In genomic region chr9:69492809-69493208, GRCm38 (mm10) we compare ENCODE assay signal across 27 mouse cellular contexts. TPM values are rescaled to one million over a fixed set of nuclear protein-coding genes. Genes with fewer than 3 reads are reported as not detected.
DNase-seq lines count a peak whose midpoint lies in the region; ATAC-seq and TF ChIP-seq lines count a peak whose summit lies in the region.
"Had no signal": no experiment of that assay in that cellular context is flagged by ENCODE, and none has a peak within 500 bp of the region (broad histone marks: within the 10 kb centered on the region; RNA-seq: fewer than 3 reads in every experiment).

No protein-coding gene starts in this region.

- H3K4me2 ChIP-seq in heart, embryonic 12.5 days: no peak overlapping the region
- no peak overlapping the region for H3K4me2 ChIP-seq in liver, embryonic 14.5 days (ENCODE audit: low read depth)
- H3K4me2 ChIP-seq in liver, embryonic 11.5 days: no peak overlapping the region
- H3K4me2 ChIP-seq: forebrain, embryonic 12.5 days; heart, embryonic 11.5 days; limb, embryonic 13.5 days; liver, embryonic 15.5 days; midbrain, embryonic 12.5 days; neural tube, embryonic 12.5 days had no signal

- no peak for TF ChIP-seq POLR2A in heart, adult 2 months (IDR thresholded peaks at IDR 0.05; ENCODE audit: insufficient read depth, low read depth, low read length)

- H3K4me1 ChIP-seq in heart, adult 2 months (ENCODE audit: control insufficient read depth, insufficient read depth, low read length): no peaks in the 10 kb centered on the region
- H3K4me1 ChIP-seq in heart, embryonic 12.5 days (replicated peaks): peaks cover 15% of the 10 kb centered on the region
- H3K4me1 ChIP-seq in liver, embryonic 14.5 days (replicated peaks; ENCODE audit: control insufficient read depth in 2 of 2, insufficient read depth in 2 of 2, low read length in 1 of 2): no peaks in the 10 kb centered on the region
- H3K4me1 ChIP-seq in liver, embryonic 11.5 days (replicated peaks; ENCODE audit: control insufficient read depth, insufficient read depth, low read length): no peaks in the 10 kb centered on the region
- 0 out of 2 replicates have a peak, but pooled peaks cover 7% of the 10 kb centered on the region for H3K4me1 ChIP-seq in E14TG2a.4 (replicated peaks; ENCODE audit: low read depth, low read length)
- H3K4me1 ChIP-seq: liver, embryonic 15.5 days had no signal

- H3K9ac ChIP-seq in heart, adult 2 months (ENCODE audit: low read depth, low read length): no peak overlapping the region
- H3K9ac ChIP-seq in heart, embryonic 12.5 days: no peak overlapping the region
- no peak overlapping the region for H3K9ac ChIP-seq in liver, embryonic 14.5 days (replicated peaks)
- no peak overlapping the region for H3K9ac ChIP-seq in liver, embryonic 11.5 days (ENCODE audit: low read depth, low read length)
- H3K9ac ChIP-seq: forebrain, embryonic 12.5 days; limb, embryonic 13.5 days; liver, embryonic 15.5 days; midbrain, embryonic 12.5 days; neural tube, embryonic 12.5 days had no signal

- intact Hi-C loops in heart, adult 2 months (cut with DNase I): no loop called here

- H3K79me2 ChIP-seq in heart, adult 2 months (replicated peaks; ENCODE audit: control insufficient read depth, insufficient read depth, low read length): no peaks in the 10 kb centered on the region

- WGBS in heart, adult 2 months: 97% methylated on average over 6 of the region's 6 CpGs
- 93% methylated on average over 6 of the region's 6 CpGs for WGBS in heart, embryonic 12.5 days
- WGBS in liver, embryonic 14.5 days (ENCODE audit: insufficient replicate concordance): 79% methylated on average over 6 of the region's 6 CpGs
- 96% methylated on average over 6 of the region's 6 CpGs for WGBS in liver, embryonic 11.5 days

- H3K4me3 ChIP-seq in heart, adult 2 months: no peak overlapping the region
- no peak overlapping the region for H3K4me3 ChIP-seq in heart, embryonic 12.5 days
- no peak overlapping the region for H3K4me3 ChIP-seq in liver, embryonic 14.5 days (ENCODE audit: insufficient read depth in 1 of 2, low read depth in 2 of 2, low read length in 2 of 2)
- no peak overlapping the region for H3K4me3 ChIP-seq in liver, embryonic 11.5 days (ENCODE audit: low read depth, low read length)
- H3K4me3 ChIP-seq in E14TG2a.4 (replicated peaks; ENCODE audit: low read length): no peak overlapping the region
- H3K4me3 ChIP-seq: erythroblast, embryonic 14.5 days; forebrain, embryonic 12.5 days; hindbrain, embryonic 10.5 days; limb, embryonic 13.5 days; liver, embryonic 15.5 days; midbrain, embryonic 12.5 days; neural tube, embryonic 12.5 days had no signal

- H3K27me3 ChIP-seq in heart, adult 2 months (ENCODE audit: control insufficient read depth, insufficient read depth, low read length): no peaks in the 10 kb centered on the region
- H3K27me3 ChIP-seq in heart, embryonic 12.5 days (replicated peaks): no peaks in the 10 kb centered on the region
- no peaks in the 10 kb centered on the region for H3K27me3 ChIP-seq in liver, embryonic 14.5 days (ENCODE audit: control insufficient read depth, insufficient read depth, low read length)
- H3K27me3 ChIP-seq in liver, embryonic 11.5 days (replicated peaks; ENCODE audit: control insufficient read depth, insufficient read depth, low read length): no peaks in the 10 kb centered on the region
- H3K27me3 ChIP-seq in E14TG2a.4 (ENCODE audit: insufficient read depth, low read length): no peaks in the 10 kb centered on the region
- H3K27me3 ChIP-seq: forebrain, embryonic 12.5 days; limb, embryonic 13.5 days; liver, embryonic 15.5 days; midbrain, embryonic 12.5 days; neural tube, embryonic 12.5 days had no signal

- no peak for DNase-seq in heart, adult 2 months
- DNase-seq in liver, embryonic 14.5 days (ENCODE audit: low read depth in 3 of 3, low spot score in 3 of 3): no peak
- DNase-seq in liver, embryonic 11.5 days (ENCODE audit: low spot score): no peak
- DNase-seq in ZHBTc4 (ENCODE audit: low read depth, low spot score): peak; percentile 44
- DNase-seq in urinary bladder, adult 18-20 months (ENCODE audit: low spot score in 2 of 2): no peak
- DNase-seq in adrenal gland, adult 2 months: no peak
- DNase-seq: cerebellum, adult 18-20 months; cerebellum, postnatal 14 days; gastrocnemius, postnatal 10 days; heart, postnatal 10 days; kidney, adult 9 months; kidney, postnatal 36 days; layer of hippocampus, adult 9-11 months; lung, postnatal 10 days; thymus, adult 18-20 months; thymus, postnatal 4 days had no signal

- H3K36me3 ChIP-seq in heart, adult 2 months (ENCODE audit: control insufficient read depth, insufficient read depth, low read length): no peaks in the 10 kb centered on the region
- peaks cover 65% of the 10 kb centered on the region for H3K36me3 ChIP-seq in heart, embryonic 12.5 days
- H3K36me3 ChIP-seq in liver, embryonic 14.5 days (replicated peaks; ENCODE audit: control insufficient read depth, insufficient read depth, low read depth): peaks cover 4% of the 10 kb centered on the region; the same call in 1 of the 2 replicates
- peaks cover 9% of the 10 kb centered on the region for H3K36me3 ChIP-seq in liver, embryonic 11.5 days (ENCODE audit: control insufficient read depth, insufficient read depth, low read length)
- peaks cover 19% of the 10 kb centered on the region for H3K36me3 ChIP-seq in E14TG2a.4 (ENCODE audit: insufficient read depth, low read length)
- H3K36me3 ChIP-seq: forebrain, embryonic 12.5 days; midbrain, embryonic 12.5 days had no signal

- peak; percentile 46 for TF ChIP-seq CTCF in heart, adult 2 months (IDR thresholded peaks at IDR 0.05)
- TF ChIP-seq CTCF in liver, embryonic 14.5 days (IDR thresholded peaks at IDR 0.05; ENCODE audit: low read depth): peak; percentile 45
- TF ChIP-seq CTCF in E14TG2a.4 (conservative IDR thresholded peaks at IDR 0.05; ENCODE audit: low read length): peak; percentile 42

- no peak overlapping the region for H3K27ac ChIP-seq in heart, adult 2 months
- H3K27ac ChIP-seq in heart, embryonic 12.5 days (ENCODE audit: poor library complexity, severe bottlenecking): no peak overlapping the region
- H3K27ac ChIP-seq in liver, embryonic 14.5 days: no peak overlapping the region
- no peak overlapping the region for H3K27ac ChIP-seq in liver, embryonic 11.5 days (ENCODE audit: low read depth, low read length)
- H3K27ac ChIP-seq: forebrain, embryonic 12.5 days; hindbrain, embryonic 10.5 days; limb, embryonic 13.5 days; liver, embryonic 15.5 days; midbrain, embryonic 12.5 days; neural tube, embryonic 12.5 days had no signal

- H3K9me3 ChIP-seq in heart, embryonic 12.5 days (replicated peaks): peaks cover 15% of the 10 kb centered on the region
- H3K9me3 ChIP-seq in liver, embryonic 14.5 days (ENCODE audit: control insufficient read depth, low read length): no peaks in the 10 kb centered on the region
- H3K9me3 ChIP-seq in liver, embryonic 11.5 days (ENCODE audit: control insufficient read depth, low read length): 0 out of 2 replicates have a peak, but pooled peaks cover 2% of the 10 kb centered on the region
- H3K9me3 ChIP-seq in E14TG2a.4 (ENCODE audit: low read length): no peaks in the 10 kb centered on the region
- H3K9me3 ChIP-seq: forebrain, embryonic 12.5 days; liver, embryonic 15.5 days; midbrain, embryonic 12.5 days had no signal

- no peak for TF ChIP-seq EP300 in heart, adult 2 months (IDR thresholded peaks at IDR 0.05; ENCODE audit: insufficient read depth, low read depth, low read length)
- no peak for TF ChIP-seq EP300 in liver, embryonic 14.5 days (IDR thresholded peaks at IDR 0.05; ENCODE audit: low read depth)

- ATAC-seq in heart, embryonic 12.5 days (ENCODE audit: insufficient number of reproducible peaks, low FRiP score): no peak
- no peak for ATAC-seq in liver, embryonic 14.5 days (ENCODE audit: insufficient read depth)
- ATAC-seq in liver, embryonic 11.5 days (replicated peaks; ENCODE audit: low FRiP score): no peak
- ATAC-seq: CD4-positive, CD25-positive, alpha-beta regulatory T cell, adult 4 months had no signal

RNA-seq across cellular contexts. Expression of gene Anxa2, which starts 39.4 kb away (rescaled TPM):
- total RNA-seq in heart, adult 2 months (2021): 10 to 100 TPM; 59.7 to 72.5 TPM
- polyA plus RNA-seq in heart, adult 2 months (2012; rRNA removed): 97.4 and 123 TPM in 2 replicates
- polyA plus RNA-seq in heart, embryonic 12.5 days (2016; fragmentation: Nextera tagmentation; extraction: Ambion mirVana): 378 and 387 TPM in 2 replicates
- 49.7 and 65.6 TPM in 2 replicates for polyA plus RNA-seq in liver, embryonic 14.5 days (2012; rRNA removed)
- 88.3 and 99.8 TPM in 2 replicates for polyA plus RNA-seq in liver, embryonic 14.5 days (2014; fragmentation: Nextera tagmentation; extraction: Ambion mirVana)
- 153 and 159 TPM in 2 replicates for polyA plus RNA-seq in liver, embryonic 11.5 days (2014; fragmentation: Nextera tagmentation; extraction: Ambion mirVana)
- 100 to 1,000 TPM; 349 to 528 TPM for total RNA-seq in adrenal gland, adult 2 months (2021)
- 194 and 230 TPM in 2 replicates for polyA plus RNA-seq in adrenal gland, adult 2 months (2012; rRNA removed)
